Mouse (Mus musculus) spleen, postnatal 10 days (tissue): ENCODE measurements around the gene Ifnl2.
A peak's percentile ranks its signal among the peaks of the same experiment; 100 is the strongest.

Experiments used
- DNase-seq, 2 experiments: peaks; one replicate each; pipeline ENCODE4 v3.0.0; 2021 to 2022; ENCODE audit warnings: low spot score in 2 of 2

Gene Ifnl2

GRCm38 (mm10) chr7:28490903-28491302 lies 19.4 kb downstream of the Ifnl2 start:
- no peak for DNase-seq

GRCm38 (mm10) chr7:28490410-28490809 lies 19.8 kb downstream of the Ifnl2 start:
- DNase-seq = peak; percentile 15 to 65

- DNase-seq = no peak
Measured at GRCm38 (mm10) chr7:28488030-28488491, 22.2 kb downstream of the Ifnl2 start.

GRCm38 (mm10) chr7:28484192-28484591 lies 26.1 kb downstream of the Ifnl2 start:
- no peak for DNase-seq

GRCm38 (mm10) chr7:28482854-28483253 lies 27.4 kb downstream of the Ifnl2 start:
- no peak for DNase-seq

- DNase-seq = no peak
Measured at GRCm38 (mm10) chr7:28478854-28479253, 31.4 kb downstream of the Ifnl2 start.

GRCm38 (mm10) chr7:28477363-28477762 lies 32.9 kb downstream of the Ifnl2 start:
- DNase-seq = no peak

GRCm38 (mm10) chr7:28476191-28476590 lies 34.1 kb downstream of the Ifnl2 start:
- no peak for DNase-seq

- peak in 1 of 2 experiments; percentile 46 for DNase-seq
Measured at GRCm38 (mm10) chr7:28467213-28467751, 43.0 kb downstream of the Ifnl2 start.

- no peak for DNase-seq
Measured at GRCm38 (mm10) chr7:28466721-28467212, 43.5 kb downstream of the Ifnl2 start.

GRCm38 (mm10) chr7:28464416-28465212 lies 45.6 kb downstream of the Ifnl2 start:
- DNase-seq = peak in 1 of 2 experiments; percentile 45

- no peak for DNase-seq
Measured at GRCm38 (mm10) chr7:28462769-28463168, 47.5 kb downstream of the Ifnl2 start.

GRCm38 (mm10) chr7:28460361-28460760 lies 49.9 kb downstream of the Ifnl2 start:
- DNase-seq = no peak
